Mouse (Mus musculus) left cerebral cortex, adult 18-20 months (tissue): ENCODE results near the gene Coil. TPM values are rescaled to one million over a fixed set of nuclear protein-coding genes. Genes with fewer than 3 reads are reported as not detected.

Experiments used
- DNase-seq, 2 experiments: peaks; one replicate each; pipeline ENCODE4 v3.0.0; 2021 to 2022; ENCODE audit warnings: low spot score in 2 of 2, mixed read lengths in 1 of 2
- total RNA-seq, 2 experiments: library from RNA; stranded (reverse); gene quantifications; 2 replicates each; pipeline ENCODE4 v1.2.3; 2021

Gene Coil
- total RNA-seq, 2 experiments from 2014 or later: 20.6 to 22.1 TPM

GRCm38 (mm10) chr11:89003726-89004125 is 33.7 kb downstream of the Coil start:
- no peak for DNase-seq

DNA sequence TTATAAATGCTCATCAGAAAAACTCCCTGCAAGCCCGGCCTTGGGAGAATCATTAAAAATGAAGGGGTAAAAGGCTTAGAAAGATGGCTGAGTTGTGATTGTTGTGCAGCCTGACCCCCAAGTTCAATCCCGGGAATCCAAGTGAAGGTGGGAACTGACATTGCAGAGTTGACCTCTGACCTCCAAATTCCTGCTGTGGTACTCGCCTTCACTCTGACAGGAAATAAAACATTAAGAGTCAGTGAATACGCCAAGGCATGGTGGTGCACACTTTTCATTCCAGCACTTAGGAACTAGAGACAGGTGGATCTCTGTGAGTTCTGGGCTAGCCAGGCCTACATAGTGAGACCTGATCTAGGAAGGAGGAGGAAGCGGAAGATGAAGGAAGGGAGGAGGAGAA is 35.4 kb downstream of the Coil start:
- no peak for DNase-seq

DNA sequence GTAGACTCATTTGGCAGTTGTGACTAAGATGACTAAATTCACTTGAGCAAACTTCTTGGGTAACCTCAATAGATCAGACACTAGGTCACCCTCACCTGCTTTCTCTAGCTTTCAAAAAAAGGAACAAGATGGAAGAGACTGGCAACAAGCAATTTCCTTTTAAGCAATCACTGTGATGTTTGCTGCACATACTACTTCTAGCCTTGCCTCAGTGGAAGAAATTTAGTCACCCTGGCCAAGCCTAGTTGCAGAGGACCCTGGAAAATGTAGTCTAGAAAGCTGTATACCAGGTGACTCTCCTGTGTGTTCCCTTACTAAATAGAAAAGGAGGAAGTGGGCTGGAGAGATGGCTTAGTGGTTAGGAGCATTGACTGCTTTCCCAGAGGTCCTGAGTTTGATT is 36.4 kb downstream of the Coil start:
- no peak for DNase-seq

DNA sequence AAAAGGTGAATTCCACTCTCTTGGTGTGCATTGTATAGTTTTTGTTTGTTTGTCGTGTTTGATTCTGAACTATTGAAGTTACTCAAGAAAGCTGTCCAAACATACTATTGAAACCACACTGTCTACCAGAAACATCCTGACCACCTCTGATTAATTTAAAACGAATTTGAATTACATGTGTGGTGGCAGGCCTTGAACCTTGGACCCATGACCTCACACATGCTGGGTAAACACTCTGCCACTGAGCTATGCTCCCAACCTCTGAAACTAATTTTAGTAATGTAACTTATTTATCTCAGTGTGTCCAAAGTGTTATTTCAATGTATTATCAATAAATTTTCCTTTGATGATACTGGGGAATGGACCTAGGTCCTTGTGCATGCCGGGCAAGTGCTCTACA is 37.5 kb downstream of the Coil start:
- DNase-seq: no peak

DNA sequence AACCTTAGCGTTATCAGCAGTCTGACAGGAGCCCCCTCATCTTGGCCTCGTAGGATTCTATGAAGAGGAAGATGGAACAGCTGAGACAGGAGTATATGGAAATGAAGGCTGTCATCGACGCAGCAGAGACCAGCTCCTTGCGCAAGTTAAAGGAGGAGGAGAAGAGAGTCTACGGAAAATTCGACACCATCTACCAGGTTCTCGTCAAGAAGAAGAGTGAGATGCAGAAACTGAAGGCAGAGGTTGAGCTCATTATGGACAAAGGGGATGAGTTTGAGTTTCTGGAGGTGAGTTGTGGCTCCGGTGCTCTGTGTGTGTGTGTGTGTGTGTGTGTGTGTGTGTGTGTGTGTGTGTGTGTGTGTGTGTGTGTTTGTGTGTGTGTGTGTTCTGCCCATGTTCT is 39.0 kb downstream of the Coil start:
- DNase-seq: no peak

DNA sequence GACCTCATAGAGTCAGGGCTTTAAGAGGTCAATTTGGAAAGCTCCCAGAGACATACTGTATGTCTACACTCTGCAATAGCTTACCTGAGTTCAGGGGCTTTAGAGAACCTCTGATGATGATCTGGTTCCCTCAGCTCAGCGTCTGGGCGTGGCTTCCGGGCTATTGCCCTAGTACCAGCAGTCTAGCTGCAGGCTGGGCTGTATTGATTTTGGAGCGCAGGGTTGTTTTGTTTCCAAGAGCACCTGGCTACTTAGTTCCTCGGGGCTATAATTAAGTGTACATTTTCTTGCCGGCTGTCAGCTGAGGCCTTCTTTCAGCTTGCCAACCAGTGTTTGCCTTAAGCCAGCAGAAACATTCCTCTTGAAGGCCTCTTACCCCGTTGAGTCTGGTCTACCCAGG is 39.4 kb downstream of the Coil start:
- no peak for DNase-seq

GRCm38 (mm10) chr11:89012241-89012640 is 42.2 kb downstream of the Coil start:
- DNase-seq: no peak

DNA sequence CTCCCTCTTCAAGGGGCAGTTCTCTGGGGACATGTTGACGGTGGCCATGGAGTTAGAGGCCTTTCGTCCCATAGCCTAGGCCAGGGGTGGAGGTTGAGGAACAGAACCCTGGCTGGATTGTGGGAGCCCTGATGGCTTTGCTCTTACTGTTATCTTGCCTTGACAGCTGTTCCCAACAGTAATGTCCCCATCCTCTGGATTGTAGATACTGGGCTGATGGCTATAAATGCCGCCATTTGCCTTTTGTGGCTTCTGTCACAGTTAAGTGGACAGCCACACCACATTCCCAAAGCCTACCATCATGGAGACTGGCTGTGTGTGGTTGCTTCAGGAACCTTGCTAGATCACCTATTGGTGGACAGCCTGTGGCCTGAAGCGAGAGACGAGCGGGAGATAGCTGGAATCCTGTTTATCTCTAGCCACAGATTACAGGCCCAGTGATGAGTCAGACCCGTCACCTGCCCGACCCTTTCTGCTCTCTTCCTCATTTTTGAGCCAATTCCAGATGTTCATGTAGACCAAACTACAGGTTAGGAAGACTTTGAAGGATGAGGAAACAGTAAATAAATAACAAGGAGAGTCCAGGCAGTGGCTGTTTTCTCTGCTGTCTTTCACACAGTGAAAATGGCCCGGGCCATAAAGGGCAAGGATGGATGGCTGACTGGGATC is 47.6 kb downstream of the Coil start:
- no peak for DNase-seq

DNA sequence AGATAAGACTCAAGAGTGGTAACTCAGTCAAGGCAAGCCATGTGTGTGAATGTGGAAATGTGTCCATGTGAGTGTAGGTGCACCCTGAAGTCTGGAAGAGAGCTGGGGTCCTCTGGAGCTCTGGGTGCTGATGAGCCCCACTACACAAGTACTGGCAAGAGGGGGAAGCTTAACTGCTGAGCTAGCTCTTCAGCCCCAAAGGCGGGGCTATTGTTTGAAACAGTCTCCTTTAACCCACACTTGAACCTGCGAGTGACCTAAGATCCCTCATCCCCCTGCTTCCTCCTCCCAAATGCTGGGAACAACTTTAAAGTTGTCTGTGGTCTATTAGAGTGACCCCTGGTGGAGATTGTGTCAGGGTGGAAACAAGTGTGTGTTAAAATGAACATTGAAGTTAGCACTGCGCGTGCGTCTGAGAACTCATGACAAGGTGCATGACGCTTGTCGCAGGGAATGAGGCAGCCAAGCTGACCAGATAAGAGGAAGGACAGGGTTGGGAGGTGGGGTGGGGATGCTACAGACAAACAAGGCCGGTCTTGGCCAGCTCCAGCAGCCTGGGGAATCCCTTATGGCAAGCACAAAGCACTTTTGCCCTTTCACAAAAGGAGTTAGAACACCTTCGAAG is 50.7 kb downstream of the Coil start:
- no peak for DNase-seq

DNA sequence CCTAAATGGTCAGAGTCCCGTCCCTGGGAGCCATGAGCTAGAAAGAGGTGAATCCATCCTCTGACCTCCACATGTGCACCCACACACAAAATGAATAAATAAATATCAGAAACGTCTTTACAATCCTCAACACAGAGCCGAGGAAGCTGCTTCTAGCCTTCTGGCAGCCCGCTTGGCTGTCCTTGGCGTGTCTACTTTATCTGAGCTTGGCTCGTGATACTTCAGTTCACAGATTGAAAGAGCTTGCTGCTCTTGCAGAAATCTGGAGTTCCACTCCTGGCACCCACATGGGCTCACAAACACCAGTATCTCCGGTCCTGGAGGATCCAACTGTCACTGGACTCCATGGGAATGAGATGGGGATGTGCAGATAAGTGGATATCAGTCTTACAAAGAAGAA is 51.6 kb downstream of the Coil start:
- DNase-seq: no peak

DNA sequence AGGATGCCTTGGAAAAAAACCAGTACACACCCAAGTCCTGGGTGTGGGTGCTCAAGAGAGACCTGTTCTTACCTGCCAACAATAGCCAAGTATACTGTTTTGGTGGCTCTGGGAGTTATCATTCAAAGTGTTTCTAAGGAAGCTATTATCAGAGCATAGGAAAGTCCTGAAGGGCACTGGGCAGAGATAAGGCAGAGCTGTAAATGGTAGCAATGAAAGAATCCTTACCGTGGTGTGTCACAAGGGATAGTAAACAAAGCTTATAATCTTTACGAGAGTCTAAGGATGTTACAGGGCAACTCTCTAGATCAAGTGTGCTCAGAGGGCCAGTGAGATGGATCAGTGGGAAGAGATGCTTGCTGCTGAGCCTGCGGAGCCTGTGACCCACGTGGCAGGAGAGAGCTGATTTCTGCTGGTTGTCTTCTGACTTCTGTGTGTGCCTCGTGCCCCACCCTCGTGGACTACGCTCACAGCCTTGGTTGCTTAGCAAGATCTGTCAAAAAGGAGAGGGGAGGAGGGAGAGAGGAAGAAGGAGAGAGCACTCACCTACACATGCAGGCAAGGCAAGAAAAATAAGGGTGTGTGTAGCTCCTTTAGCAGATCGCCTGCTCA is 52.2 kb downstream of the Coil start:
- no peak for DNase-seq

DNA sequence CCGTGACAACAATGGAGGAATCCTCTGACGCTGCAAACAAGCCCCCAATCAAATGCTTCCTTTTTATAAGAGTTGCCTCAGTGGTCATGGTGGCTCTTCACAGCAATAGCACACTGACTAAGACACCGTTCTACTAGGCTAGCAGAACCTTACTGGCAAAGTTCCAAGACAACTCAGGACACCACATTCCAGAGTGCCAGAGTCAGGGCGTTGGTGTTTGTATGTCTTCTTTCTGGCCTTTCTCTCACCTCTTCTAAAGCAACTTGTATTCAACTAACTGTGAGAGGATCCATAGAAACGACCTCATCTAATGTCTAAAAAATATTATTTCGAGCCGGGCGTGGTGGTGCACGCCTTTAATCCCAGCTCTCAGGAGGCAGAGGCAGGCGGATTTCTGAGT is 53.4 kb downstream of the Coil start:
- no peak for DNase-seq

GRCm38 (mm10) chr11:89024181-89024881 is 54.3 kb downstream of the Coil start:
- DNase-seq: peak; percentile 10 to 13

GRCm38 (mm10) chr11:89025603-89026002 is 55.6 kb downstream of the Coil start:
- DNase-seq: no peak

DNA sequence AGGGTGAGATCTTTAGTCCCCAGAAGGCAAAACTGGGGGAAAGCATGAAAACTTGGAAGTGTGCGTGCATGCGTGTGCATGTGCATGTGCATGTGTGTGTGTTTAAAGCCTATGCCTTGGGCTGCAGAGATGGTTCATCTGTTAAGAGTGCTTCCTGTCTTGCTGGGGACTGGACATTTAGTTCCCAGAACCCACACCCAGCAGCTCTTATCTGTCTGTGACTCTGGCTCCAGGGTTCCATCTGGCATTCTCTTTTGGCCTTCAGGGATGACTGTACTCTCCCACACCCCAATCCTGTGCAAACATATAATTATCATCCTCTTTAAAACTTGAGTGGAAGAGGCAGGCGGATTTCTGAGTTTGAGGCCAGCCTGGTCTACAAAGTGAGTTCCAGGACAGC is 56.1 kb downstream of the Coil start:
- no peak for DNase-seq

DNA sequence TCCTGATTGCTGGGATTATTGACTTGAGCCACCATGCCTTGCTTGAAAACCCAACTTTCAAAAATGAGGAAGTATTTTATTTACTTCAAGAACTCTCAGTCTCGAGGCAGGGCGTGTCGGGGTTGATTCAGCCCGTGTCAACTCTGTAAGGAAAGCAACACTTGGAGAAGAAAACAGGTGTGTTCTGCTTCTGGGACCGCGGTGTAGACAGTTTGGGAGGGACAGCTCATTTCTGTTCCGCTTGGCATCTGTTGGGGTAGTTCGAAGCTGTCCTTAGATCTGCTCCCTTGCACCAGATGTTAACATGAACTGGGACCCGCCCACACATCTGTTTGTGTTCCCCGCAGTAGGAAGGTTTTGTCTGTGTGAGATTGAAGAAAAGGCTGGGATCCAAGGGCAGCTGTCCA is 57.9 kb downstream of the Coil start:
- DNase-seq: no peak

- DNase-seq: no peak
Measured at GRCm38 (mm10) chr11:89028871-89029405, 58.9 kb downstream of the Coil start.

DNA sequence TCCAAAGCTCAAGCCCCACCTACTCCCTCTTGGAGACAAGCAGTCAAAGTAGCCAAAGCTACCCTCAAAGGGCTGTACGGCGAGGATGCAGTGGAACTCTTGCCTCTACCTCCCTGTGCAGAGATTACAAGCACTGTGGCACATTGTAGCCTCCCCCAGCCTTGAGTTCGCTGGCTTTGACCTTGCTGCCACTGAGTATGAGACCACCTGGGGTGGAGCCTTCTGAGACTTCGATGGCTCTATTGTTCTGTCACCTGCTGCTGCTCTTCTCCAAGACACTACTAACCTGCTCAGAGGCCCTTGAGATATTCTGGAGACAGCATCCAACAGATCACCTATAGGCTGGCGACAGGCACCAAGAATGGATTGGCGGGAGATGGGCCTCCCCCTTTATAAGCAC is 60.5 kb downstream of the Coil start:
- DNase-seq: no peak

DNA sequence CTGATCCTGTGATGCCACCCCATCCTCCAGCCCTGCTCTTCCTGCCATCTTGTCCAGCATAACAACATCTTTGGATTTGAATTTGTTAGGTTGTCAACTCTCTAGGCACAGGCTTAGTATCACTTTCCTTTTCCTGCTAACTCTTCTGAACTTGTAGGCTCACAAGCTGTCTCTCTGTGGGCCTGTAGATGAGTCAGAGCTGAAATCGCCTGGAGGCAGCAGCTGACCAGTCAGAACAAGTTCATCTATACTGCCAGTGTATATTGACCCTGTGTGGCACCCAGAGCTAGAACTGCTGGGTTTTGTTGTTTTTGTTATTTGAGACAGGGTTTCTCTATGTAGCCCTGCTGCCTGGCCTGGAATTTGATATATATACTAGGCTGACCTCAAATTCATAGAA is 61.1 kb downstream of the Coil start:
- no peak for DNase-seq

DNA sequence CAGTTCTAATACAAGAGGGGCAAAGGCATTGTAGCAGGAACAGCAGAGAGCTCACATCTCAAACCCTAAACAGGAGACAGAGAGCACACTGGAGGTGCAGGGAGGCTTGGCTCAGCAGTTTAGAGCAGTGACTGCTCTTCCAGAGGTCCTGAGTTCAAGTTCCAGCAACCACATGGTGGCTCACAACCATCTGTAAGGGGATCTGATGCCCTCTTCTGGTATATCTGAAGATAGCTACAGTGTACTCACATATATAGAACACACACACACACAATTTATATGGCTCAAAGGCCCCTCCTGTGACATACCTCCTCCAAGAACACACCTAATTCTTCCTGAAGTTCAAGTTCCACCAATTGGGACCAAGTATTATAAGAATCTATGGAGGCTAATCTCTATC is 64.5 kb downstream of the Coil start:
- DNase-seq: no peak

- no peak for DNase-seq
Measured at GRCm38 (mm10) chr11:89035552-89035951, 65.5 kb downstream of the Coil start.

GRCm38 (mm10) chr11:89038496-89038895 is 68.4 kb downstream of the Coil start:
- no peak for DNase-seq
